Mouse (Mus musculus) kidney, postnatal 4 days (tissue): ENCODE measurements around the gene Slc6a21.
"Not testable (repeated sequence)": the region's sequence is repeated elsewhere in the genome, so short reads cannot be mapped to it uniquely, and the experiment has no call there.

Source experiments
- DNase-seq, 2 experiments: peaks; one replicate each; pipeline ENCODE4 v3.0.0; 2021; ENCODE audit warnings: mixed read lengths in 2 of 2

Slc6a21 gene

DNA sequence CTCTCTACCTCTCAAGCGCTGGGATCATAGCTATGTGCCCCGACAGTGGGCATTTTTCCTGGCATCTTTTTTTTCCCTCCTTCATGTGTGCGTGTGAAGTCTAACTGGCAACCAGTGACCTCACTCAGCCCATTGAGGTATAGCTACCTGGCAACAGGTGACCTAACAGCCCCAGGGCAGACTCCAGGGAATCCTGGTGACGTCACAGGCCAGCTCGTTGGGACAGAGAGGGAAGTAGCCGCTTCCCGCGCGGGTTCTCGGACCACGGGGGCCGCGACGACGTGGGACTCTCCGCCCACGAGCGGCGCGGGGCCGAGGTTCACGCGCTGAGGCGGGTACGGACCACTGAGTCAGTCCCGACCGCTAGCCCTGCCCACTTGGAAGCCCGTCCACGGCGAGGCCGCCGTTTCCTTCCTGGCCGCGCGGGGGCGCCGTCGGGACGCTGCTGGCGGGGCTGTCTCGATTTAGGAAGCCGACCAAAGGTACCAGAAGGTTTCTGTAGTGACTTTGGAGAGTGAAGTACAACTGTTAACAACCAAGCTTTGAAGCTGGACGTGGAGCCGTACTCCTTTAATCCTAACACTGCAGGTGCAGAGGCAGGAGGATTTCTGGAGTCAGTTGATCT, at the start of gene Slc6a21:
Slc6a21 (plus strand) TSS at position 378 of the 625 bp plus-strand sequence.
- DNase-seq = peak; percentile 83 to 87

DNA sequence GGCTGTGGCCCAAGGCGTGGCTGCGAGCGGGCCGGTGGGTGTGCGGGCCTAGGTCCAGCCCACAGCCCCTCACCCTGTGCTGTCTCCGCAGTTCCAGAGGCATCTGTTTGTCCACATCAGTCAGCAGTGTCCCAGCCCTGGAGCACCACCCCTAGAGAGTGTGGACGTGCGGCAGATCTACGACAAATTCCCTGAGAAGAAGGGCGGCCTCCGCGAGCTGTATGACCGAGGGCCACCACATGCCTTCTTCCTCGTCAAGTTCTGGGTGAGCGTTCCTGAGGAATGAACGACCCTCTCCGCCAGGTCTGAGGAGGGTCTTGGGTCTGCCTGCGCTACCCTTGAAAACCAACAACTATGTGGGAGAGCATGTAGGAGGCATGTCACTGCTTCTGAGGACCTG, 48.8 kb upstream of the Slc6a21 start:
- peak in 1 of 2 experiments; percentile 1 for DNase-seq

DNA sequence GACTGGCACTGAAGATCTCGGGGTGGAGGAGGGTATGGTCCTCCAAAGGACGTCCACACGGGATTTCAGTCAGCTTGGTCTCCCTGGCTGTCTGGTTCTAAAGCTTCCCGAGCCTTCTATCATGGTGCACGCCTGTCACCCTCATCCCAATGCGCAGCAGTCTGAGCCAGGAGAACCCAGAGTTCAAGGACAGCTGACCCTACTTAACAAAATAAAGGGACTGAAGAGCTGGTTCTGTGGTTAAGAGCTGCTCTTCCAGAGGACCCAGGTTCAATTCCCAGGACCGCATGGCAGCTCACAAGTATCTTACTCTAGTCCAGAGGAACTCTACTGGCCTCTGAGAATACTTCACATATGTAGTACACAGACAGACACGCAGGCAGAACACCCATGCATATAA, 48.3 kb upstream of the Slc6a21 start:
- DNase-seq = no peak

DNA sequence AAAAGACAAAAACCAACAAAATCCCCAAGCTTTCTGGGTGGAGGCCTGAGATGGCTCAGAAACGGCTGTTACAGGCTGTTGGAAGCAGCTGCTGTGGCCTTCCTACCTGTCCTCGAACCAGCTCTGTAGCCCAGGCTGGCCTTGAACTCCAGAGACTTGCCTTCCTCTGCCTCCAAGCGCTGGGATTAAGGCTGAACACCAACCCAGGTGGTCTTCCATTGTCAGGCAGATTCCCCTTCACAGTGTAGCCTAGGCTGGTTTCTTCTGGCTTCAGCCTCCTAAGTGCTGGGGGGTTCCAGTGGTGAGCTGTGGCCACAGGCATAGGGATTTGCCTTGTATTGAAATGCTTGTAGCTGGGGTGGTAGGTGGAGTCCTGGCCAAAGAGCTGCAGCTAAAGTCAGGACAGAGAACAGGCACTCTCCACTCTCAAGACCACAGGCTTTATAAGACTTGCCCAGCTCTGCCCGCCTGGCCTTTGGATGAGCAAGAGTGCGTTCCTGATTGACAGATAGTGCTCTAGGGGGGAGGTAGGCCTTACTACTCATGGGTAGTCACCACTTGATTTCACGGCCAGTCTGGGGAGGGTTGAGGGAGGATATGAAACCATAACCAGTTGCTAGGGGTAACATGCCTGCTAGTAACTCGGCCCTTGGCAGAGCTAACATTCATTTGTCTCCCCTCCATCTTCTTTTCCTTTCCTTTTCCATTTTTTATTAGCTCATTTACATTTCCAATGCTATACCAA, 47.7 kb upstream of the Slc6a21 start:
- DNase-seq = no peak

DNA sequence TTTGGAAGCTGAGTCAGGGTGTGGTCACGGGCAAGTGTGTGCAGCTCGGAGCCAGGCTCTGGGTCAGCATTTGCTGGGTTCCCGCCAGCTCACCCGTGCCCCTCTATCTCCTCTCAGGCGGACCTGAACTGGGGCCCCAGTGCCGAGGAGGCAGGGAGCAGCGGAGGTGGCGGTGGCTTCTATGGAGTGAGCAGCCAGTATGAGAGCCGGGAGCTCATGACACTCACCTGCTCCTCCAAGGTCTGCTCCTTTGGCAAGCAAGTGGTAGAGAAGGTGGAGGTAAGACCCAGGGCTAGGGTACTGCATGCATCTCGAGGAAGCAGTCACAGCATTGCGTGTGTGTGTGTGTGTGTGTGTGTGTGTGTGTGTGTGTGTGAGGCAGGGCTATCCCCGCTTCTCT, 46.1 kb upstream of the Slc6a21 start:
- no peak for DNase-seq

DNA sequence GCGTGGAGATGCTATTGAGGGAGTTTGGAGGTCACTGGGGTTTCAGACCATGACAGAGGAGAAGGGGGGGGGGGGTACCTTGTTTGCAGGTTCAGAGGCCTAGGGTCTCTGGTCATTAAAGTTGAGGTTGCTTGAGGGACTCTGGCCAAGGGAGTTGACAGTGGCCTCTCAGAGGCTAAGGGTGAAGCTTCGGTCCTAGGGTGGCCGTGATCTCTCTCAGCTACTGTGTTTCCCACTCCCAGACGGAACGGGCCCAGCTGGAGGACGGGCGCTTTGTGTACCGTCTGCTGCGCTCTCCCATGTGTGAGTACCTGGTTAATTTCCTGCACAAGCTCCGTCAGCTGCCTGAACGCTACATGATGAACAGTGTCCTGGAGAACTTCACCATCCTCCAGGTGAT, 45.4 kb upstream of the Slc6a21 start:
- no peak for DNase-seq

DNA sequence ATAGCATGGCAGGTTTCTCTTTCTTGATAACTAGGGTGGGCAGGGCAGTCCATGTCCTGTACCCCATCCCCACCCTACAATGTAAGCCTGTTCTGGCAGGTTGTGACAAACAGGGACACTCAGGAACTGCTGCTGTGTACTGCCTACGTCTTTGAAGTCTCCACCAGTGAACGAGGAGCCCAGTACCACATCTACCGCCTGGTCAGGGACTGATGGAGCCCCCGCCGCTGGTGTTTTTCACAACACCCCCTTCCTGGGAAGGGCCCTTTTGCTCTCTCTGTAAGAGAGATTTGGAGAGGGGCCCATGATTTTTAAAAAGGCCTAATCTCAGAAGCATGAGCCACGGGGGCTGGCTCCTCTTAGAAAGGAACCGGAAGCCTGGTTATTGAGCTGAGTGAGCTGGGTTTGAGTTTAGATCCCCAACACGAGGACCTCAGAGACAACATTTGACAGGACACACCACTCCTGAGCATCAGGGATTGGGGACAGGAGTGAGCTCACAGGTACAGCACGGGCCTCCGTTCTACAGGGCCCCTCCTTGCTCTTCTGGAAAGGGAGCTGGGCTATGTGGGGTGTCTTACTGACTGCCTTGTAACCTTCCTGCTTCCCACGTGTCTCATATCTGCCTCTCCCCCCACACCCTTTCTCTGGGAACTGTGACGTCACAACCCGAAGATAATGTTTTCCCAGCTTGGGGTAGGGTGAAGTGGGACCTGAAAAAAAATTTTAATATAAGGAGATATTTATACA, 44.4 kb upstream of the Slc6a21 start:
- DNase-seq = no peak

DNA sequence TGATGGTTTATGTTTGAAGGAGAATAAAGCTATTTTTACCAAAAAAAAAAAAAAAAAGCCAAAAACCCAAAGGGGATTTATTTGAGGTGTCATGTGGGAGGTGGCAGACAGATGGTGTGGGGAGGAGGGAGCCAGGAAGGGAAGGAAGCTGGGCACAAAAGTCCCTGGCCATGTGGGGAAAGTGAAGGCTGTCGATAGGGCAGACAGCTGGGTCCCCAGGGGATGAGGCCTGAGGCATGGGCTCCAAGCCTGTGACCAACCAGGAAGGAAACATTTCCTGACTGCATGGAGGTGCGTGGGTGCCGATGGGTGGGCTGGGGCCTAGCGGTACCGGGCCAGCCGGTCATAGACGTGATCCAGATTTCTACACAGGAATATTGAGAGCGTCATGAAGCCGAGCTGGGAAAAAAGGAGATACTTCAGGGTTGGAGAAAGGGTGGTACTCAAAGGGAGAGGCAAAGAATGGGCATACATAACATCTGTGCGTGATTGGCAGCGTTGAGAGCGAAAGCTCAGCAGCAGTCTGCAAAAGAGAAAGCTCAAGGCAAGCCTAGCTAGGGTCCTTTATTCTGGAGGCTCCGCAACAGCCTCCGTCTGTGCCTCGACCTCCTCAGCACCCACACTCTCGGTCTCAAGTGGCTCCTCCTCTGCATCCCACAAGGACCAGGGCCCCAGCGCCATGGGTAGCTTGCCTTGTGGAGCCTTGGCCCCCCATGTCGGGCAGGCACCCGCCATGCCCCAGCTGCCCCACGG, 43.6 kb upstream of the Slc6a21 start:
- peak; percentile 27 to 37 for DNase-seq

DNA sequence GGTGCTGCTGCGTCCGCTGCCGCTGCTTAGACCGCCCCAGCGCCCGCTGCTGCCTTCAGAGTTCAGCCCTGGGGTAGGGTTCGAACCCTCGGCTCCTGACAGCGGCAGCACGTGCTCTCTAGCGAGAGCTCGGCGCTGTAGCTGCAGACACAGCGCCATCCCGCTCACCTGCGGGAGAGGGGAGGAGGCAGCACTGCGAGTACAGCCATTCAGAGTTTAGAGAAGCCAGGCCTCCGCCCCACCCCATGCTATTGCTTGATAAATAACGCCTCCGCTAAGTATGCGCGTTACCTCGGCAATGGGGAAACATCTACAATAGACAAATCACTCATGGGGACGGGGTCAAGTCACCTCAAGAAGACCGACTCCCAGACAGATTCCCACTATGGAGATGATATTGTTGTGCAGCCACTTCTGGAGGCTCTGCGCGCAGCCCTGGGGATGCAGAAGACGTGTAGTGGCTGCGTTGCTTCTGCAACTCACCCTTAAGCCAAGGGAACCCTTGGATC, 42.9 kb upstream of the Slc6a21 start:
- DNase-seq = peak; percentile 26 to 43

DNA sequence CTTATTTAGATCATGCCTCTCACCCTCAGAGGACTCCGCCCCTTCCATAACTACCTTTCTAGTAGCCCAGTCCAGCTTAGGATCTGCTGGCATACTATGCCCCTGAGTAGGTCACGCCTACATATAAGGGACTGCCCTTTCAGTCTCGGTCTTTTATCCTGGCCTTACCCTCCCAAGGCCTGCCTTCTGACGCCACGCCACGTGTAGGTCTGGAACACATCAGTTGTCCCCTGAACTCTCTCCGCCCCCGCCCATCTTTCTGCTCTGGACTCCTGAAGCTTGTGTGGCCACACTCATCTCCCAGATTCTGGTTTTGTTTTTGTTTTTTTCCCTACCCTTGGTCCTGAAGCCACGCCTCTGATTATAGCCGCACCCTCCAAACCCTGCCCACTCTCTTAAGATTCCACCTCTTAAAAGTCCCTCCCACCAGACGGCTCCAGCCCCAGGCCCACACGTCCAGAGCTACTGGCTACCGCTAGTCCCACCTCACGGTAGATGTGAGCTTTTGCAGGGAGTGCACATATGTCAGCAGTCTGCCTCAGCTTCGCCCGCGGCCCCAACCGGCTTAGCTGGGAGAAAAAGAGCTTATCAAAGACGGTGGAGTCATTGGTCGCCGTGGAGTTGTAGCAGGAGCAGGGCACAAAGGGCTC, 42.3 kb upstream of the Slc6a21 start:
- peak; percentile 62 to 75 for DNase-seq

DNA sequence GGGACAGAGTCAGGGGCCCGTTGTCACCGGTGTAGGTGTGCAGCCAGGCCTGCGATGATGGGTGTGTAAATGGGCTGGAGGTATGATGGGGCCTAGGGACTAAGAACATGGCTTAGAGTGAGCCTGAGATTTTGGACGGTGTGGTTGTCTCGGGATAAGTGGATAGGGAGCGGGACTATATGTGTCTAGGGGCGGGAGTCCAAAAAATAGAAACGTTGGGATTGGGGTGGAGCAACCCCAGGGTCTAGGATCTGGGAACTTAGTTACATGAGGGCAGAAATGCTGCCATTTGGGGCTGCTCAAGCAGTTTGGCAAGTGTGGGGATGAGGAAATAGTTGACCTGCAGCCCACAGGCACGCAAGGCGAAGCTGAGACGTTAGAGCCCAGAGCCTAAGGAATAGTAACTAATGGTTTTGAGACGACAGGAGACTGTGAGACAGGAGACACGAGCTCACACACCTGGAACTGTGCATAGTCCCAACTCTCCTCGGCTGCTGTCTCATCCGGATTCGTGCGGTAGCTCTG, 41.6 kb upstream of the Slc6a21 start:
- no peak for DNase-seq

DNA sequence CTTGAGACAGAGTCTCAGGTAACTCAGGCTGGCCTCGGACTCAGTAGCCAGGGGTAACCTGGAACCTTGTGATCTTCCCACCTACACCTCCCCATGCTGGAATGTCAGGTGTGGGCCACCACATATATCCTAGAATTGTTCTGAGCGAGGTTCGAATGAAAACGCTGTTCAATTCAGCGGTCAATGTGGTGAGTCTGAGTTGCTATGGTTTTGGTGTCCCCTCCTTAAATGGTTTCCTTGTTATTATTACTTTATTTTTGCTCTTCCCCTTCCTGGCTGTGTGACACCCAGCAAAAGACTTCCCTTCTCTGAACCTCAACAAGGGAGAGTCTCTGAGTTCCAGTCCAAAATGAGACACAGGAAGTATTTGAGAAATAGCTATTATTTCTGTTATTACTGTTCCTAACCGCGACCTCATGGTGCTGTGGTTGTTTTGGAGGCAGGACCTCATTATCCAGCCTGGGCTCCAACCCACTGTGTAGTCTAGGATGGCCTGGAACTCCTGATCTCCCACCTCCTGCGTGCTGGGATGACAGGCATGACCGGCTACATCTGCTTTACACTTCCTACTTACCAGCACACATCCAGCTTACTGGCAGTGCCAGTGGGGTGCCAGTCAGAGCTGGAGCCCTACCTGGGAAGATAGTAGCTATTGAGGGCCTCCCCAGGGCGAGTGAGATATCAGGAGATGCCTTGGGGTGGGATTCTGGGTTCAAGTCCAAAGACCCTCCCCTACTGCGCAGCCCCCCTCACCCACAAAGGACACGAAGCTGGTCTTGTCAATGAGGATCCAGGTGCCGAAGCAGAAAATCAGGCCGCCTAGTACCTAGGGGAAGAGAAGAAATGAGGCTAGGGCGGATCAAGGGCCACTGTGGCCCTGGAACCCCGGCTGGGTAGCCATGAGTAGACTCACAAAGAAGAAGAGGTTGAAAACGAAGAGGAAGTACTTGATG, 39.3 kb upstream of the Slc6a21 start:
- DNase-seq = no peak

DNA sequence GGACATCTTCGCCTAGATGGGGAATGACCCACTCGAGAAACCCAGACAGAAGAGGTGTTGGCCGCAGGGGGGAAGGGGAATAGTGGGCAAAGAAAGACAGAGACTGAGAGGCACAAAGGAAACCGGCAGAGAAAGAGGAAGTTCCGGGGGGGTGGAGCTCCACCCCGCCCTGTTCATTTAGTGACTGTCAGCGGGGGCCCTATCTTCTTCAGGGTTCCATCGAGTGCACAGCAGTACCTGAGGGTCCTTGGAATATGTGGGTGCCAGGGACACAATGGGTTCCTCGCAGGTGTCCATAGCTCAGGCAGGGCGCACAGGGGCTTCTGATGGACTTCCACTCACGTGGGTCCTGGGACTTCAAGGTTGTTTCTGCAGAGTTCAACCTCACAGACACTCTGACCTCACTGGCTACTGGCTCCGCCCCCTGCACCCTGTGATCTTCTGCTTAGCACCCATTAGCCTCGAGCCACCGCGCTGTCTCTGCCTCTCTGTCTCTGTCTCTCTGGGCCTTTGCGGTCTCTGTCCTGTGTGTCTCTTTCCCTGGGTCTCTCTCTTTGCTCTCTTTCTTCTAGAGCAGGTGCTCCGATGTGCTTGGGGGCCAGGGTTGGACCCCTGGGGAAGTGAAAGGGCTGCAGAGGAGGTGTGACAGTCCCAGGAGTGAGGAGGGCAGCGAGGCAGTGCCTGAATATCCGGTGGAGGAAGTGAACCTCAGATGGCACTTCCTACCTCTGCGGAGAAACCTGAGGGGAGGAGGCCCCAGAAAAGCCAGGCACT, 38.4 kb upstream of the Slc6a21 start, which contains the start of gene Cd37:
Cd37 (minus strand) TSS at position 393 of the 774 bp plus-strand sequence.
- no peak for DNase-seq

DNA sequence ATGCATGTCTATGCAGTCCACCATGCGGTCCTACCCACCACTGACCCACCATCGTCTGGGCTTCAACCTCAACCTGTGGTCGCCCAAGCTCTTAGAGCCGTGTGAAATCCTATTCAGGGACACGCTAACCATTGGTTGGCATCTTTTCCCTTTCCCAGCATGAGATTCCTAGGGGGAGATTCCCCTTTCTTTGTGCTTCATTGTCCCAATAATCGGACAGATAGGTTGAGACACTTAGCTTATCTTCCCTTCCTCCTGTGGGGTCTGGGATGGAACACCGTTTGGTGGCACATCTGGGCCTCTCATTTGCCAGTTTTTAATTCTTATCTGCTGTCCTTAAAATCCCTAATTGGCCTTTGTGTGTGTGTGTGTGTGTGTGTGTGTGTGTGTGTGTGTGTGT, 37.2 kb upstream of the Slc6a21 start:
- DNase-seq = no peak

DNA sequence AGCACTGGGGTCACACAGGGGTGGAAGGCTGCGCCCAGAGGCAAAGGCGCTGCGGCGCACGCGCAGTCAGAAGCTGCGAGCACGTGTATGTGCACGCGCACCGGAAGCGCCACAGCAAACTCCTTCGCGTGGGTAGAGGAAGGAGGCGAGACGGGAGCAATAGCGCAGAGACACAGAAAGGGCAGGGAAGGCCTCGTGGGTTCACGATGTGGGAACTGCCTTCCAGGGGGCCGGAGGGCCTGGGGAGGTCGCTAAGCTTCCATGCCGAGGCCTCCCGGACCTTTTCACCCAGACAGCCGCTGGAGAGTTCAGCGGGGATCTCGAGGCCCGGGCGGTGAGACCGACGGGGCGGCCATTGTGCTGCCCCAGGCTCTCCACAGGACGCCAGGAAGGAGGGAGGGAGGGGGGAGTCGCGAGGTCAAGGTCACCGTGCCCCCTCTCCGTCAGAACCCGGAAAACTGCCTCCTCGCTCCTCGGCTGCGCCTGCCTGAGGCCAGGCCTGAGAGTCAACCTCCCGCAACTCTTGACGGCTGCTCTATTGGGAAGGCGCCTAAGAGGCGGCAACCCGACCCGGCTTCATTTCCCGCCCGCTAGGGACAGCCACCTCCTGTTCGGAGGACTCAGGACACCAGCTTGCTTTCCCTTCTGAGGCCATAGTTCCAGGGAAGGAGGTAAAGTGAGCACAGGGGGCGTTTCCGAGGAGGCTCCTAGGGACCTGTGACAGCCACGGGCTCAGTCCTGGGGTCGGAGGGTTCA, 36.5 kb upstream of the Slc6a21 start, which contains the start of gene Slc6a16:
Slc6a16 (plus strand) TSS at position 453 of the 756 bp plus-strand sequence.
- DNase-seq = peak; percentile 57 to 72

DNA sequence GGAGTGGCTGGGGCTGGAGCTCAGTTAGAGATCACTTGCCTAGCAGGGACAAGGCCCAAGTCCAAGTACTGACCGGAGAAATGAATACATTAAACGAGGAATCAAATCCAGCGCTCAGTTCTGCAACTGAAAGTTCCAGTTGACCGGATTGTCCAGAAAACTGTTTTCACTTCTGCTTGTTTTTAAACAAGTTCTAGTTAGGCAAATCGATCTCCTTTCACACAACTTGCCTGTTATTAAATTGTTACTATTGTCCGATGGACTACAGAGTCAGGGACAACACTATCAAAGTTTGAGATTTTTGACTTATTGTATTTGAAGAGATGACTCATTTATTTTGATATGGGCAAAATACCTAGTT, 35.9 kb upstream of the Slc6a21 start:
- no peak for DNase-seq

DNA sequence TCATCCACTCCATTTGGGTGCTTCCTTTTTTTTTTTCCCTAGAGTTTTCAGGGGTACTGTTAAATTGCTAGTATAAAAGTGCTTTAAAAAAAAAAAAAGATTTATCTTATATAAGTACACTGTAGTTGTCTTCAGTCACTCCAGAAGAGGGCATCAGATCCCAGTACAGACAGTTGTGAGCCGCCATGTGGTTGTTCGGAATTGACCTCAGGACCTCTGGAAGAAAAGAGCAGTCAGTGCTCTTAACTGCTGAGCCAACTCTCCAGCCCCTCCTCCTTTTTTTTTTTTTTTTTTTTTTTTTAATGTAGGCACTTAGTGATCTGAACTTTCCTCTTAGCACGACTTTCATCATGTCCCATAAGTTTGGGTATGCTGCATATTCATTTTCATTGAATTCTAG, 29.6 kb upstream of the Slc6a21 start:
- no peak for DNase-seq

DNA sequence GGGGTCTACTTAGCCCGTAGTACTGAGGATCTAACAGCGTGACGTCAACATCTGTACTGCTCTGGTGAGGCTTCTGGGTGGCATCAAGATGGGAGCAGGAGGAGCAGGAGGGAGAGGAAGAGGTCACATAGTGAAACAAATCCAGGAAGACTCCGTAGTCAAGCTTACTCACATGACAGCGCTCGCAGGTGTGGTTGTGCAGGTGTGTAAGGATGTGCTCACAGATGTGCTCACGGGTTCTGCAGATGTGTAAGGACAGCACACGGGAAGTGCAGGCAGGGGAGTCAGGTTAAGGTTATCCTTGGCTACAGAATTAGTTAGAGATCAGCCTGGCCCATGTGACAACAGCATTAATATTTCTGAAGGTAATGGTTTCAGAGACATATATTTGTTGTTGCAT, 23.5 kb upstream of the Slc6a21 start:
- DNase-seq = no peak

DNA sequence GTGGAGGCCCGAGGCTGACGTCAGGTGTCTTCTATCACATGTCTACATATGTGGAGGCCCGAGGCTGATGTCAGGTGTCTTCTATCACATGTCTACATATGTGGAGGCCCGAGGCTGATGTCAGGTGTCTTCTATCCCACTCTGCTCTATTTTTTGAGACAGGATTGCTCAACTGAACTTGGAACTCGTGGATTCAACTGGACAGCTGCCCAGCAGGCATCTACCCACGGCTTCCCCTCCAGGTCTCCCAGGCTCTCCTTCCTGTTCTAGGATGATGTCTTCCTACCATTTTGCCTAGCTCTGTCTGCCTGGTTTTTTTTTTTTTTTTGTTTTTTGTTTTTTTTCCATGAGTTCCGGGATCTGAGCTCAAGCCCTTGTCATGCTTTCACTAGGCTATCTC, 21.5 kb upstream of the Slc6a21 start:
- DNase-seq = not testable (repeated sequence)
